Mouse (Mus musculus) C3H10T1/2 (cell line): ENCODE data around the gene Foxb2. TPM values are rescaled to one million over a fixed set of nuclear protein-coding genes. Genes with fewer than 3 reads are reported as not detected.

Experiments used
- polyA plus RNA-seq, 2 experiments: library from polyadenylated mRNA; unstranded; fragments of >200 nt; fragmentation: generic; extraction: Trizol; gene quantifications; one replicate each; pipeline ENCODE4 v1.2.1; 2012; ENCODE audit warnings: missing spikeins in 2 of 2

Foxb2 gene
- not detected for polyA plus RNA-seq

DNA sequence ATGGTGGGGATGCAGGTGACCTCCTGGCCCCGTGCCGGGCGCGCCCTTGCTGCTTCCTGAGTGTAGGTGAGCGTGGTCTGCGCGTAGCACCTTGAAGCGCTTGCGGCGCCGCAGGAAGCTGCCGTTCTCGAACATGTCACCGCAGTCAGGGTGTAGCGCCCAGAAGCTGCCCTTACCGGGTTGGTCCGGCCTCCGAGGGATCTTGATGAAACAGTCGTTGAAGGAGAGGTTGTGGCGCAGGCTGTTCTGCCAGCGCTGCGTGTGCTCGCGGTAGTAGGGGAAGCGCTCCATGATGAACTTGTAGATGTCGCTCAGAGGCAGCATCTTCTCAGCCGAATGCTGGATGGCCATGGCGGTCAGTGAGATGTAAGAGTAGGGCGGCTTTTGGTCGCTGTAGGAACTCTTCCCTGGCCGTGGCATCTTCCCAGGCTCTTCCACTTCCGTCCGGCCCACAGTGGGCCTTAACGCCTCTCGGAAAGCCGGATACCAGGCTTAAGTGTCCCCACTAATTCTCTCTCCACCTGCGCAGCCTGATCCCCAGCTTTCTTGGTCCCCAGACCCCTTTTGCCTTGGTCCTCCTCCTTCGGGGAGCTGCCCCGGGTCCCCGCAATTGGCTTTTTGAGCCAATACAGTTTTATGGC, at the start of gene Foxb2:
TSS of gene Foxb2 (minus strand) at position 585 of the 641 bp plus-strand sequence.

Other genes starting within 250 kb of the Foxb2 start
- 1 to 10 TPM in 1 of 2 experiments, under 1 TPM in 1; 0.33 to 3.1 TPM for gene Vps13a, start 92.9 kb downstream of the Foxb2 start, polyA plus RNA-seq
- 10 to 100 TPM in 1 of 2 experiments, 1 to 10 TPM in 1; 2.7 to 19.3 TPM for gene Prune2, start 82.3 kb upstream of the Foxb2 start, polyA plus RNA-seq